Mouse (Mus musculus) midbrain, embryonic 14.5 days (tissue): Measurements from ENCODE around the gene Mxd3. TPM values are rescaled to one million over a fixed set of nuclear protein-coding genes. Genes with fewer than 3 reads are reported as not detected.

Source experiments
- ATAC-seq: fragments of 200-750 bp; cut with Nextera tagmentation; 2 replicates; pipeline ENCODE4 v1.8.0; 2017; ENCODE audit warnings: moderate number of reproducible peaks, moderate library complexity; ENCODE audit not compliant: low FRiP score, low TSS enrichment
- DNase-seq: peaks from one replicate; pipeline ENCODE4 v3.0.0-alpha.2; 2015
- H3K27ac ChIP-seq: fragments of 300-500 bp; sonication (generic); replicated peaks from 2 replicates; pipeline ENCODE4 v1.5.1; 2014; ENCODE audit warnings: mild to moderate bottlenecking, low read depth, low read length, moderate library complexity
- H3K27me3 ChIP-seq: fragments of 300-500 bp; sonication (generic); 2 replicates; pipeline ENCODE4 v1.6.1; 2014; ENCODE audit warnings: low read length, control low read depth, mixed read lengths; ENCODE audit not compliant: control insufficient read depth, insufficient read depth
- H3K36me3 ChIP-seq: fragments of 300-500 bp; sonication (generic); 2 replicates; pipeline ENCODE4 v1.6.1; 2014; ENCODE audit warnings: low read length, control low read depth; ENCODE audit not compliant: control insufficient read depth, insufficient read depth
- H3K4me1 ChIP-seq: fragments of 300-500 bp; sonication (generic); 2 replicates; pipeline ENCODE4 v1.6.1; 2014; ENCODE audit warnings: mild to moderate bottlenecking, antibody characterized with exemption, low read length, control low read depth; ENCODE audit not compliant: control insufficient read depth, insufficient read depth
- H3K4me2 ChIP-seq: fragments of 300-500 bp; sonication (generic); 2 replicates; pipeline ENCODE4 v1.6.1; 2014; ENCODE audit warnings: mild to moderate bottlenecking, low read length, moderate library complexity
- H3K4me3 ChIP-seq: fragments of 300-500 bp; sonication (generic); replicated peaks from 2 replicates; pipeline ENCODE4 v1.5.1; 2014; ENCODE audit warnings: low read depth, low read length
- H3K9ac ChIP-seq: fragments of 300-500 bp; sonication (generic); replicated peaks from 2 replicates; pipeline ENCODE4 v1.6.1; 2014; ENCODE audit warnings: mild to moderate bottlenecking, low read length, moderate library complexity
- H3K9me3 ChIP-seq: fragments of 300-500 bp; sonication (generic); 2 replicates; pipeline ENCODE4 v1.6.1; 2016; ENCODE audit warnings: low read length, control low read depth, mixed read lengths; ENCODE audit not compliant: control insufficient read depth
- WGBS: fragments of 180-500 bp; shearing (Covaris S2); extraction: QIAGEN DNeasy Blood & Tissue Kit; methylation state at CpG from one replicate; pipeline ENCODE4 v1.1.7; 2014; 5-methylcytosine and 5-hydroxymethylcytosine counted together
- polyA plus RNA-seq: library from polyadenylated mRNA; unstranded; fragments of >200 nt; fragmentation: Nextera tagmentation; extraction: Ambion mirVana; gene quantifications from 2 replicates; pipeline ENCODE4 v1.2.1, GENCODE M21; 2014

Mxd3 gene
- polyA plus RNA-seq: 9.9 and 12.1 TPM in 2 replicates

GRCm38 (mm10) chr13:55329683-55330566 is at the start of gene Mxd3:
Mxd3 (minus strand) TSS chr13:55329823.
- H3K9ac ChIP-seq: peak within 1 kb of the TSS; percentile 48
- peaks cover 14% of the 10 kb centered on the region for H3K36me3 ChIP-seq
- under 1% methylated on average over 81 of the region's 82 CpGs for WGBS
- peak within 1 kb of the TSS; percentile 70 for H3K27ac ChIP-seq
- DNase-seq (peak; percentile 91), ATAC-seq (peak; percentile 81)
- H3K4me1 ChIP-seq: 0 out of 2 replicates have a peak, but pooled peaks cover 18% of the 10 kb centered on the region
- H3K4me2 ChIP-seq: peak within 1 kb of the TSS; percentile 79
- no peaks in the 10 kb centered on the region for H3K27me3 ChIP-seq
- H3K9me3 ChIP-seq: no peaks in the 10 kb centered on the region
- H3K4me3 ChIP-seq: peak within 1 kb of the TSS; percentile 57

GRCm38 (mm10) chr13:55378907-55379580 is 49.4 kb upstream of the Mxd3 start:
- ATAC-seq (no peak), DNase-seq (no peak)
- Histone ChIP-seq H3K9me3 (no peaks in the 10 kb centered on the region), H3K27ac (no peak overlapping the region), H3K36me3 (no peaks in the 10 kb centered on the region), H3K27me3 (peaks cover 27% of the 10 kb centered on the region), H3K4me1 (no peaks in the 10 kb centered on the region), H3K4me2 (no peak overlapping the region), H3K9ac (no peak overlapping the region), H3K4me3 (no peak overlapping the region)
- 6% methylated on average over 32 of the region's 32 CpGs for WGBS

GRCm38 (mm10) chr13:55375877-55376276 is 46.3 kb upstream of the Mxd3 start:
- Histone ChIP-seq H3K36me3 (no peaks in the 10 kb centered on the region), H3K9me3 (no peaks in the 10 kb centered on the region), H3K4me3 (no peak overlapping the region), H3K4me2 (no peak overlapping the region), H3K27me3 (peaks cover 27% of the 10 kb centered on the region), H3K4me1 (no peaks in the 10 kb centered on the region), H3K27ac (no peak overlapping the region), H3K9ac (no peak overlapping the region)
- 70% methylated on average over 2 of the region's 2 CpGs for WGBS
- no peak for DNase-seq
- no peak for ATAC-seq

- H3K27ac ChIP-seq: no peak overlapping the region
- WGBS: 65% methylated on average over 6 of the region's 6 CpGs
- 0 out of 2 replicates have a peak overlapping the region, but pooled peaks have one; percentile 4 for H3K9ac ChIP-seq
- DNase-seq: no peak
- peaks cover 16% of the 10 kb centered on the region for H3K27me3 ChIP-seq
- H3K4me3 ChIP-seq: no peak overlapping the region
- H3K9me3 ChIP-seq: no peaks in the 10 kb centered on the region
- no peaks in the 10 kb centered on the region for H3K36me3 ChIP-seq
- ATAC-seq: no peak
- H3K4me2 ChIP-seq: no peak overlapping the region
- no peaks in the 10 kb centered on the region for H3K4me1 ChIP-seq
Observed at GRCm38 (mm10) chr13:55374206-55374924, 44.7 kb upstream of the Mxd3 start.

- no peak overlapping the region for H3K4me2 ChIP-seq
- no peaks in the 10 kb centered on the region for H3K9me3 ChIP-seq
- H3K9ac ChIP-seq: no peak overlapping the region
- no peak for DNase-seq
- H3K4me1 ChIP-seq: no peaks in the 10 kb centered on the region
- ATAC-seq: no peak
- 57% methylated on average over 5 of the region's 5 CpGs for WGBS
- H3K27ac ChIP-seq: no peak overlapping the region
- no peak overlapping the region for H3K4me3 ChIP-seq
- H3K27me3 ChIP-seq: no peaks in the 10 kb centered on the region
- no peaks in the 10 kb centered on the region for H3K36me3 ChIP-seq
Observed at GRCm38 (mm10) chr13:55371740-55372139, 42.1 kb upstream of the Mxd3 start.

- no peaks in the 10 kb centered on the region for H3K4me1 ChIP-seq
- H3K4me3 ChIP-seq: no peak overlapping the region
- no peaks in the 10 kb centered on the region for H3K36me3 ChIP-seq
- no peak for ATAC-seq
- WGBS: 75% methylated on average over 8 of the region's 8 CpGs
- no peak overlapping the region for H3K4me2 ChIP-seq
- no peak overlapping the region for H3K9ac ChIP-seq
- H3K27ac ChIP-seq: no peak overlapping the region
- no peaks in the 10 kb centered on the region for H3K9me3 ChIP-seq
- DNase-seq: no peak
- H3K27me3 ChIP-seq: no peaks in the 10 kb centered on the region
Observed at GRCm38 (mm10) chr13:55371007-55371681, 41.5 kb upstream of the Mxd3 start.

GRCm38 (mm10) chr13:55370234-55370633 is 40.6 kb upstream of the Mxd3 start:
- Histone ChIP-seq H3K36me3 (no peaks in the 10 kb centered on the region), H3K4me1 (no peaks in the 10 kb centered on the region), H3K9ac (no peak overlapping the region), H3K4me3 (no peak overlapping the region), H3K4me2 (no peak overlapping the region), H3K27ac (no peak overlapping the region), H3K27me3 (no peaks in the 10 kb centered on the region; the same call in 1 of the 2 replicates), H3K9me3 (no peaks in the 10 kb centered on the region)
- ATAC-seq: no peak
- 75% methylated on average over 3 of the region's 3 CpGs for WGBS
- no peak for DNase-seq

GRCm38 (mm10) chr13:55369531-55370114 is 40.0 kb upstream of the Mxd3 start, which contains the start of gene Rgs14:
Rgs14 (plus strand) TSS chr13:55369732.
- Histone ChIP-seq H3K27ac (no peak within 1 kb of the TSS), H3K4me1 (no peaks in the 10 kb centered on the region), H3K4me2 (no peak within 1 kb of the TSS), H3K27me3 (no peaks in the 10 kb centered on the region; the same call in 1 of the 2 replicates), H3K4me3 (no peak within 1 kb of the TSS), H3K9ac (no peak within 1 kb of the TSS), H3K9me3 (no peaks in the 10 kb centered on the region), H3K36me3 (no peaks in the 10 kb centered on the region)
- DNase-seq: no peak
- WGBS: 68% methylated on average over 13 of the region's 13 CpGs
- ATAC-seq: no peak
